Mouse (Mus musculus) adrenal gland, adult 8-10 months (tissue): ENCODE data around the gene Tgfbr1. TPM values are rescaled to one million over a fixed set of nuclear protein-coding genes. Genes with fewer than 3 reads are reported as not detected.
A peak's percentile ranks its signal among the peaks of the same experiment; 100 is the strongest.

Experiments
- DNase-seq: peaks from one replicate; pipeline ENCODE4 v3.0.0; 2022
- total RNA-seq, 4 experiments: library from RNA; stranded (reverse); gene quantifications; 2 replicates each; pipeline ENCODE4 v1.2.4; 2022

Gene Tgfbr1
- total RNA-seq, result 10 to 100 TPM; 37.6 to 47.1 (median 42.3) TPM

DNA sequence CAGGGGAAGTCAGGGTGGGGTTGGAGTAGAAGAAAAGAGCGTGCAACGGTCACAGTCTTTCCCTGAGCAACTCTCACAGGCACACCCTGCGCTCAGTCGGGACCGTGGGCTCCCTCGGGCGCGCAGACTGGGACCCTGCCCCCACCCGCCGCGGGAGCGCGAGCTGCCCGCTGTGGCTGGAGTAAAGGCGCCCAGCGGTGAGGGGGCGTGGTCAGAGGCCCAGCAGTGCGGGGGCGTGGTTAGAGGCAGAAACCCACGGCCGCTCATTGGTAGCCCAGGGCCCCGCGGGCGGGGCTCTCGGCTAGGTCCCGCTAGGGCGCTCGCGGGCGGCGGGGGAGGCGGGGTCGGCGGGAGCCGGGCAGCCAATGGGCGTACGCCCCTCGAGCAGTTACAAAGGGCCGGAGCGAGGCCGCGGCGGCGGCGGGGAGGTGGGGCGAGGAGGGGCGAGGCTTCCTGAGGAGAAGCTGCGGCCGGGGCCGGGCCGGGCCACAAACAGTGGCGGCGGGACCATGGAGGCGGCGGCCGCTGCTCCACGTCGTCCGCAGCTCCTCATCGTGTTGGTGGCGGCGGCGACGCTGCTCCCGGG lies at the start of gene Tgfbr1:
Gene Tgfbr1, plus strand, starts transcription at position 420 of the 586 bp plus-strand sequence.
- peak; percentile 99 for DNase-seq

DNA sequence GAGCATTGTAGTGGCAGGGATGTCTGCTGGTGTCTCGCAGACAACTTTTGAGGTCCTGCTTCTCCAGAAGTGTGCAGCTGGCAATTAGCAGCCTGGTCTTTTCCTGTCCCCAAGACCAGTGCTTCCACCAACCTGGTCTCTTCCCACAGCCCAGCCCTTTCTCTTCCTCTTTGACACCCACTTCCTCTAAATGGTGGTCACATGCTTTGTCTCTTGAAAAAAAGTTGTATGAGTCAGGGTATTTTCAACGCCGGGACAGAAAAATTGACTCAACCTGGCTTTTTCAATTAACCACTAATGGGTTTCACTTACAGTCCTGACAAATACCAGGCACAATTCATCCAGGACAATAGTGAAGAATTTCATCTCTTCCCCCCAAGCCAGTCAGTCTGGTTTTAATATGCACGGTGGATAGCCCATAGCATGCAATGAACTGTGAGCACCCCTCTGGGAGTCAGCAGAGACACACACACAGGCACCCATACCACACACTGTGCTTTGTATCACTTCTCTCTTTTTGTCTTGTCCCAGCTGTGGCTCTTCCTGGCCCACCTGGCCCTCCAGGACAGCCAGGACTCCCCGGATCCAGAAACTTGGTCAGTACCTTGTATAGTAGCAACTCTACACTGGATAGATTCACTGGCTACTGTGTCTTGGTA lies 49.6 kb upstream of the Tgfbr1 start:
- DNase-seq, result no peak

DNA sequence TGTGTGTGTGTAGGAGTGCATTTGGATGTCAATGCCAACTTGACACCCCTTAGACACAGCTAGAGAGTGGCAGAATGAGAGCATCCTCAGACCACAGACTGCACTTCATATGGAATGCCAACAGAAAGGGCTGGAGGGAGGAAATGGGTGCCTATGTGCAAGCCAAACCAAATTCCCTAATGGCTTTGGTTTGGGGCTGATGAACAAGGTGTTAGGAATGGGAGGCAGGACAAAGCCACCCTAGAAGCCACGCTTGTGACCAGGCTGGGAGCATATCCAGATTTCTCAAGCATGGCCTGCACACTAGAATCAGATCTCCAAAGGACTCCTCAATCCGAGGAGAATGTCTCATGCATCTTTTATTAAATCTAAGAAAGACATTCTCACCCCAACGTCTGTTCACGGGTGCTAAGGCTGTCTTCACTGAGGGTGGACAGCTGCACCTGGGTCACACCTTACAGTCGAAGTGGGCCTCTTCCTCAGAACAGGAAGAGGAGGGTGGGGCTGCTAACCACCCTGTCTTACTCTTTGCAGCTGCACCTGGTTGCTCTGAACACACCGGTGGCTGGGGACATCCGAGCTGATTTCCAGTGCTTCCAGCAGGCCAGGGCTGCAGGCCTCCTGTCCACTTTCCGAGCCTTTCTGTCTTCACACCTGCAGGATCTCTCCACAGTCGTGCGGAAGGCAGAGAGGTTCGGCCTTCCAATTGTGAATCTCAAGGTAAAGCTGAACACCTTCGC lies 43.0 kb upstream of the Tgfbr1 start:
- no peak for DNase-seq

DNA sequence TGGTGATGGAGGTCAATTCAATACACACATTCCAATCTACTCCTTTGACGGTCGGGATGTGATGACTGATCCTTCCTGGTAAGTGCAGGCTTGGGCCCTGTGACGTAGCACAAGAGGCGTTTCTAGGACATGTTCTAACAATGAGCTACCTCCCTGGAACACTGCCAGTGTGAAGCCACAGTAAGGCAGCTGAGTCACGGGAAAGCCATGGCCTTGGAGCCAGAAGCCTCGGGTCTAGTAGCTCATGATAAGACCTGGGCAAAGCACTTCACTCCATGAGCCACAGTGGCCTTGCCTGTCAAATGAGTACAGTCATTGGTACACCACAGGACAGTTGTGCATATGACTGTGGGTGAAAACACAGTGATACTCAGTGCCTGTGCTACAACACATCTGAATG lies 42.2 kb upstream of the Tgfbr1 start:
- DNase-seq, result peak; percentile 98

DNA sequence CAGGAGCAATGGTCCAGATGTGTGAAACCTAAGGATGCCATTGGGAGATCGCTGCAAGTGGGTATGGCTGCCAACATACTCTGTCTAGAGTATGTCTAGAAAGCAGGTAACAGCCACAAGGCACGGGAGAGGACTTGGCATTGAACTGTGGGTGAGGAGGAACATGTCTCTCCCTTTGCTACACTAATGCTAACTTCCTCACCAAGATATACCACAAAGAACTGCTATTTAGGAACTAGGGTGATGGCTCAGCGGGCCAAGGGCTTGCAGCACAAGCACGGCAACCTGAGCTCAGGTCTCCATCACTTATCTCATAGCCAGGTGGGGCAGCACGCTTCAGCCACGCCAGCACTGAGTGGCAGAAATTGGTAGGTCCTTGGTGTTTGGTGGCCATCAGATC lies 41.6 kb upstream of the Tgfbr1 start:
- no peak for DNase-seq

DNA sequence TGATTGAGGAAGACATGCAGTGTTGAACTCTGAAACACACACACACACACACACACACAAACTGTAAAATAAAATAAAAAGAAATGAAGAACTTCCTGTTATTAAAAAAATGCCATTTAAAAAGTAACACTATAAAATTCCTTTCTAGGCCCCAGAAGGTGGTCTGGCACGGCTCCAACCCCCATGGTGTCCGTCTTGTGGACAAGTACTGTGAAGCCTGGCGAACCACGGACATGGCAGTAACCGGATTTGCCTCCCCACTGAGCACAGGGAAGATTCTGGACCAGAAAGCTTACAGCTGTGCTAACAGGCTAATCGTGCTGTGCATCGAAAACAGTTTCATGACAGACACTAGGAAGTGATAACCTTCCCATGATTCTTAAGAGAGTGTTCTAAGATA lies 41.1 kb upstream of the Tgfbr1 start:
- DNase-seq, result no peak

DNA sequence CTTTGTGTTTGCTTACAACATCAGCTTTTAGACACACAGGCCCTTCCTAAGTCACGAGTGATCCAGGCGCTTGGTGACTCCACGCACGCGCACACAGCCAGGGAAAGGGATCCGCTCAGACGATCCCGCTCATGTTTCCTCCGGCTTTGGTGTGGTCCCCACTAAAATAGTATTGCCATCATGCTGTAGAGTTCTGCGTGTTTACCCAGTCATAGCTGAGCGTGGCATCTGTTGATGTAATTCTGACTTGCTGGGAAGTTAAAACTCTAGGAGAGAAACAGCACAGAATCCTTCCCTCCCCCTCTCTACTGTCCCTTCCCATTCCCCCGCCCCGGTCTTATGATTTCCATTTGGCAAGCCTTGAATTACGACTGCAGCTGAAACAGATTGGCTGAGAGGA lies 40.3 kb upstream of the Tgfbr1 start:
- no peak for DNase-seq

DNA sequence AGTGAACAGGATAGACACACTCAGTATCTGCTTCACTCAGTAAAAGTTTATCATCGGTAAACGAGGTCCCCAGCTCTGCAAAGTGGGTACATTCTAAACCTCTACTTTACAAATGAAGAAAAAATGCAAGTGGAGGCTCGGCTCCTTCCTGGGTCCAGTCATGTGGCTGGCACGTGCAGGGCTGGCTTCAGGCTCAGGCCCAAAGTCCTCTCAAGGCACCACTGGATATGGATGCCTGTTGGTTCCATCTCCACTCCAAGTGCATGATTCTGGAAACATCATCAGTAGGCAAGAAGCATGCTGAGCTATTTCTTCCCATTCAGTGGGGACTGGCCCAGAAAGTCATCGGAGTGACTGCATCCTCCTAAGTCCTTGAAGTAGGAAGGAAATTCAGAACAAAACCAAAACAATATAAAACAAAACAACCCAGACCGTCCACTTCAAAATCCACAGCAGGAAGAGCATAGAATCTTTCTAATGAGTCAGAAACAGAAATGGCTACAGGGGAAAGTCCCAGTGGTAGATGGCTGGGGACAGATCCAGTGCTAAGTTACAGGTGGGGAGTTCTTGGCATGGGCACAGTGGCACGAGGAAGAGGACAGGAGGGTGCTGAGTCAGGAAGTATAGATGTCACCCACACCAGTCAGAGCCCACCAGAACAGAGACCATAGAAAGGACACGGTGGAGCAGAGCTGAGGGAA lies 39.2 kb upstream of the Tgfbr1 start:
- no peak for DNase-seq

DNA sequence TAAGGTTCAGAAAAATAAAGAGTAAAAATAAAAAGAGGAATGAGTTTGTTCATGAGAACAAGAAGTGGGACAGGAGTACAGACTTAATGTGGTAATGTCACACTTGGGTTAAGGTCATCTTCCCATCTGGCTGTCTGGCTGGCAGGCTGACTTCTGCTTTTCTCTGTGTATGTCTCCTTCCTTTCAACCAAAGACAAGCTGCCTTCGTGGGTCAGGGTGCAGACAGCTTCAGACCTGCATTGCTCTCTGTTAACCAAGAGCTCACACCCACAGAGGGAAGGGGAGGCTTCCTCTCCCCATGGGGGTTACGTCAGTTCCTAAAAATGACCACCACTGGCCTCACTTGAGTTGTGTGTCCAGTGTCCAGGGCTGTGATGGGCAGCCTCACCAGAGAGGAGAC lies 37.6 kb upstream of the Tgfbr1 start:
- DNase-seq, result no peak

DNA sequence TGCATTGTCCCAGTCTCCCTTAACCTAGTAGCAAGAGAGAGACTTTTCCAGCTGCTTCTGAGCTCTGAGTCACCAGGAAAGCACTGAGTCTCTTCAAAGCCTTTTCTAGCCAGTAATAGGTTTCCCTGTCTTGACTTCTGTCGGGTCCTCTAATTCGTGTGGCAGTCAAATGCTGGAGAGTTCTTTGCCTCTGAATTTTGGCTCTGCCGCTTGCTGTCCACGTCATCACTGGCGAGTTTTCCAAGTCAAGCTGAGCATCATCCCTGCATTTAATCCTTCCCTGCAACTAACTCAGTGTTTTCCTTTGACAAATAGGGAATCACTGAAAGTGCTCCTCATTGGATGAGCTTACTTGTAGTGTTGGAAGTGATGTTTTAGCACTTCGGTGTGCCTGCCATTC lies 36.6 kb upstream of the Tgfbr1 start:
- DNase-seq, result no peak

DNA sequence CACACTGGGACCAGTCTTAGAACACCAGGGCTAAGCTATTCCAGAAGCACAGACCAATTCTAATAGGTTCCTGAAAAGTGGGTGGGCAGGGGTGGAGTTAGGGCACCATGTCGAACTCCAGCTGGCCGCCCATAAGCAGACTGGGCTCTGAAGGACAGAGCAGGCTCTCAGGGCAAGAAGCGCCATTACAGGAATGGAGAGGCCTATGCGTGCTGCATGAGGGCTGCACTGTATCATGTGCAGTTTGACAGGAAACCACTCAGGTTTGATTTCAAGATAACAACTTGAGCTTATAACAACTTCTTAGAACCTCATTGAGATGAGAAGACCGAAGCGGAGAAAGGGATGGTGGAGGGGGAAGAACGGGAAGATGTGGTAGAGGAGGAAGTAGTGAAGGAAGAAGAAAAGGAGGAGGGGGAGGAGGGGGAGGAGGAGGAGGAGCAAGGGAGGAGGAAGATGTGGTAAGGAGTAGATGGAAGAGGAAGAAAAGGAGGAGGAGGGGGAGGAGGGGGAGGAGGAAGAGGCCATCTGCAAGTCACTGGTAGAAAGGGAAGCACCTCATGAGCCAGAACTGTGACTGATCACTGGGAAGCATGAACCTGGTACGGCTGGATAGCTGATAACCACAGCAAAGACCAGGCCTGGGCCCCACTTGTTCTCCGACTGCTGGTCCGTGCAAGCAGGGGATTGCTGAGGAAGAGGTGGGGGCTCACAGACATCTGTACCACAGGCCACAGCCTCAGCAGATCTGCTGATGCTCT lies 33.3 kb upstream of the Tgfbr1 start:
- no peak for DNase-seq

DNA sequence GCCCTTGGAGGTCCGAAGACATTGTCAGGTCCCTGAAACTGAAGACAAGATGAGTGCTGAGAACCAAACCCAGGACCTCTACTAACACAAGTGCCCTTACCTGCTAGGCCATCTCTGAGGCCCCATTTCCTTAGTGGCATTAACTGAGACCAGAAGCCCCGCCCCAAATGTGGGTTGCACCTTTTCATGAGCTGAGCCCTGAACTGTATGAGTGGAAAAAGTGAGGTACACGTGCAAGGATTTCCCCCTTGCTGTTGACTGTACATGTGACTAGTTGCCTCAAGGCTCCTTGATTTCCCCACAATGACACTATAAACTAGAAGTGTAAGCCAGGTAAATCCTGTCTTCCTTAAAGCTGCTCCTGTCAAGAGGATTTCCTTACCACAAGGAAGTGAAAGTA lies 30.7 kb upstream of the Tgfbr1 start:
- no peak for DNase-seq

DNA sequence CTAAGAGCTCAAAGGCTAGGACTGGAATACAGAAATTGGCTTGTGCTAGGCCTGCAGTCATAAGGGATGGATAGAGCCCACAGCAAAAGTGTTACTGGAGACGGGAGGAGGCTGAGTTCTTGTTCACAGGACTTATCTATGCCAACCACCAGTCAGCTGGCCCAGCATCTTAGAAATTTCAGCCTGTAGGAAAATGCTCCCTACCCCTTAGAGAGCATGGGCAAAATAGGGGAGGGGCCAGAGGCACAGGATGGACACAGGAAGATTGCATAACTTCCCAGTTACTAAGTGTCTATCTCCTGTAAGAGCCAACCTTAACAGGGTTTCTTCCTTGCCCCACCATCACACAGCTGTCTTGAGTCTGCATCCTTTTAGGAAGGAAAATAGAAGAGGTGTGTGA lies 28.8 kb upstream of the Tgfbr1 start:
- DNase-seq, result no peak

DNA sequence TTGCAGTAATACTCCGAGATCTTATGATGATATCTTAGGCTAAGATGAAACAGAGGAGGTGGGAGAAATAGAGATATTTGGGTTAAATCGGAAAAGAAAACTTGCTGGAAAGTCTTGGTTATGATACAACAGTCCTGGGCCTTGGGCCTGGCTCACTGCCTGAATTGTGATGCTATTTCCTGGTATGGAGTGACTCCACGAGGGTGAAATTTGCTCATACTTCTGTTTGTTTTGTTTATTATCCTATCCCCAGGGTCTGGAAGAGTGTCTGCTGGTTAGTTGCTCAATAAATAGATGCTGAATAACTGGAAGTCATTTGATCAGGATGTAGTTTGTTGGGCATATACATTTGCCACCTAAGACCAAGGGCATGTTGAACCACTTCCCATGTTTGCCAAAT lies 25.2 kb upstream of the Tgfbr1 start:
- no peak for DNase-seq

DNA sequence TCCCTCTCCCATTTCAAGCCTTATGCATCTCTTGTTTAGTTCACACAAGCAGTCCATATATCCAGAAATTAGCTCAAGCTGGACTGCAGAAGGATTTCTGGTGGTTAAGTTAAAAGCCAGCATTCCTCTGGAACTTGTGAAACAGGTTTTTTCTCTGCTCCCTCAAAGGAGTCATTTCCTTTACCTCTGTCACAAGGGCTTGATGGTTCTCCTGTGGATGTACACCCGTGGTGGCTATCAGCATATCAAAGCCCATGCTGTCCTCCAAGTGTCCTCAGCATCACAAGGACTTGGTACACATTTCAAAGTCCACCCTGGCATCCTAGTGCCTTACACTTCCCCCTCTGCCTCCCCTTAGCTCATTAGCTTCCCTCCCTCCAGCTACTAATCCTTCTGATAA lies 23.7 kb upstream of the Tgfbr1 start:
- DNase-seq, result no peak

DNA sequence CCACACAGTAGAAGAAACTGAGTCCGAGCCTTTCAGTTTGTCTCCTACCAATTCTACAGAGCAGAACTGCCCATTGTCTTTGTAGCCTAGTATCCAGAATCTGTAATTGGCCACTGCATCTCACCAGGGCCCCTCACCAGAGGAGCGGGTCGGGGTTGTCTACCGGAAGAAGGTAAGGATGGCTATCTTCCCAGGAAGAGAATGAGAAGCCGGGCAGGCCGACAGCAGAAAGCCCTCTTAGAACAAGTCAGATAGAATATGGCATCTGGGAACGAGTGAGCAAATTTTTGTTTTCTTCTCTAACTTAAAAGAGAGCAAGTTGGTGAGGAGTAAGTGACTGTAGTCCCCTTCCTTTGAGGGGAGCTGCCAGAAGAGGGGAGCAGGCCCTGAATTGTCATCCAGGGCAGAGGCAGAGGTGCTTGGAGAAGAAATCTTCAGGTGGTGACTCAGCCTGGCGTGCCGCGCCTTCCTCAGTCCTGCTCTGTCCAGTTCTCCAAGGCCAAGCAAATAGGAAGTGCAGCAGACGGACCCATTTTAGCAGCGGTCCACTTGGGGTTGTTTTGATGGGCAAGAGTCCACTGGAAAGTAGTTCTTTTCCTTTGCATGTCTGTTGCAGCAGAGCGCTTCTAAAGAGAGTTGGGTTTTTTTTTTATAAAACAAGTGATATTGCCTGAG lies 22.5 kb upstream of the Tgfbr1 start:
- DNase-seq, result no peak

DNA sequence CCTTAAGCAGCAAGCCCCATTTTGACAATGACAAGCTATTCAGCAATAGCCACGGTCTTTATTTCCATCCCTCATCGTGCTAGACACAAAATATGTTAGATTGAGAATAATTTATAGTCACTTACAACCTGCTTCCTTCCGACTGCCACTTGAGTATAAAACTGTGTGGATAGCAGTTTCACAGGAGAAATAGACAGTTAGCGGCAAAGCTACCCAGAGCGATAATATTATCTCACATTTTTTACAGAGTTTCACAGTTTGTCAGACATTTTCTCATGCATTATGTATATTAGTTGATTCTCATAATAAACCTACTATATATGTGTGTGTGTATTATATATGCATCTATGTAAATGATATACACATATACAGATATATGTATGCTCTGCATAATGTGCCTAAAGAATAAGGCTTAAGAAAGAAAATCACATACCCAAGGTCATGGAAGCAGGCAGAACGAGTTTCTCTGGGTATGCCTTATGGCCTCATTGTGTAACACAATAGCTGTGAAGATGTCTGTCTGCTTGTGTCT lies 20.1 kb upstream of the Tgfbr1 start:
- no peak for DNase-seq

DNA sequence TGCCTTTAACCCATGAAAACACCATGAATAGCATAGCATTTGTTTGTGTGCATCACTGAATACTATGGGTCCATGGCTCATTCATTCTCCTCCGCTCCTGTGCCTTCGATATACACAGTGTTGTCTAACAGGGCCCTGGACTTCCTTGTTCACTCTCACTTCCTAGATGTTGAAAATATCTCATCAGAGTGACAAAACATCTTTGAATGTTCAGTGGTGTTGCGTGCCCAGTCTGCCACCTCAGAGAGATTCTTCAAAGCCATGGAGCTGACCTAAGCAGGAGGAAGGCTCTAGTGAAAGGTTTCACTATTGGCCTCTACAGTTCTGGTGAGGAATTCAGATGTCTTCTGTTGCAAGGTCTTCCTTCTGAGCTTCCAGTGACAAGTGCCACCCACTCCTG lies 19.5 kb upstream of the Tgfbr1 start:
- DNase-seq, result no peak

DNA sequence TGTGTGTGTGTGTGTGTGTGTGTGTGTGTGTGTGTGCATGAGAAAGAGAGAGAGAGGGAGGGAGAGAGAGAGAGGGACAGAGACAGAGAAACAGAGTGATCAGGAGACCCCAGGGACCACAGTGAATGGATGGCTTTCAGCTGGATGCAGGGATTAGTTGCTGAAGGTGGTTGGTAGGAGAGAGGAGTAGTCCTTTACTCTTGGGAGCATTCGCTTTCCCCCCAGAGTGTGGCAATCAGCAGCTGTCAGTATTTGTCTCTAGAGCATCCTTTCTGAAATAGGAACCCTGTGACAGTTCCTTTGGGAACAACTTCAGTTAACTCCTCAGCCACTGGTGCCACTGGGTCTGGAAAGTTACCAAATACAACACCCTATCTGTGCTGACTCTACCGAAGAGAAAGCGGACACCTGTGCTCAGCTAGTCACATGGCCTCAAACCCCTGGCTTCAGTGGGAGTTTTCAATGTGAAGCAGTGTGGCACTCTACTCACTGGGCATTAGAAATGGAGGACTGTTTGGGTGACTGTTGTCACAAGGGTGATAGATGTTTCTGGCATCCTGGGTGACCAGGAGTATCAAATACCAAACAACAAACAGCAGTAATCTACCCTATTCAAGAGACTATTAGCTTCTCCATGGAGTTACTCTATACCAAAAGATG lies 16.0 kb upstream of the Tgfbr1 start:
- DNase-seq, result no peak

DNA sequence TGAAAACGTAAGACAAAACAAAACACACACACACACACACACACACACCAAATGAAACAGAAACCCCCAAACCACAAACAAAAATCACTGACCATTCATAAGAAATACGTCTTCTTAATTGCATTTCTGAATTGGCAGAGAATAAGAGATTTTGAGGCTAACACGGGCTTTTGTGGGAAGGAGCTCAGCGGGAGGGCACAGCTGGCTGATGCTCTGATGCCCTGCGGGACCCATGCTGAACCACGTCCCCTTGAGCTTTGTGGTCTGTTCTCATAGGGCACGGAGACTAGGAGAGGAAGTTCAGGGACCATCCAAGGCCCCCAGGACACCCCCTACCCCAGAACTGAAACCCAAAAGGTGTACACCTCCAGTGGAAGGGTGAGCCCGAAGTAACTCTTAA lies 10.4 kb upstream of the Tgfbr1 start:
- no peak for DNase-seq

DNA sequence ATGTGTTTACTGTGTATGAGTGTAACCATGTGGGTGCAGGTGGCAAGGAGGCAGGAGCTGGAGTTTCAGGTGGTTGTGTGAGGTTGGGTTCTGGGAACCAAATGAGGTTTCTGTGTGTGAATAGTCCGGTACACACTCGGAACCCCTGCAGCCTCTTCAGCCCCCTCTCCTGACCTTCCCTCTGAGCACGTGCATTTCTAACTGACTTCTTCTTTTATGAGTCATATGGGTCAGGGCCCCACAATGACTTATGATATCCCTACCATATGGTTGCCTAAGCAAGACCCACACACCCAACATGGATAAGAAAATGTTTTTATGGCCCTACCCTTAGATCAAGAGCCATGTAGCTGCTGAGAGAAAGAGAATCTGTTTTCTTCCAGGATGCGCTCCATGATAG lies 6.0 kb upstream of the Tgfbr1 start:
- no peak for DNase-seq
